Mouse (Mus musculus) cerebellum, adult 2 months (tissue): ENCODE measurements around the gene E2f7. TPM values are rescaled to one million over a fixed set of nuclear protein-coding genes. Genes with fewer than 3 reads are reported as not detected.

Experiments
- DNase-seq, 2 experiments: peaks; one replicate each; pipeline ENCODE4 v3.0.0; 2021
- H3K27ac ChIP-seq: fragments of 200-500 bp; 2 replicates; pipeline ENCODE4 v1.5.1; 2012; ENCODE audit warnings: low read length, control low read depth, inconsistent platforms; ENCODE audit not compliant: insufficient read depth
- H3K27me3 ChIP-seq: fragments of 200-500 bp; 2 replicates; pipeline ENCODE4 v1.6.1; 2012; ENCODE audit warnings: inconsistent platforms, mild to moderate bottlenecking, low read length, moderate library complexity; ENCODE audit not compliant: control insufficient read depth, insufficient read depth
- H3K4me1 ChIP-seq: fragments of 200-500 bp; 2 replicates; pipeline ENCODE4 v1.6.1; 2011; ENCODE audit warnings: low read length; ENCODE audit not compliant: control insufficient read depth, insufficient read depth
- H3K4me3 ChIP-seq: fragments of 200-500 bp; replicated peaks from 2 replicates; pipeline ENCODE3; 2011; ENCODE audit warnings: mild to moderate bottlenecking, low read depth, low read length, control low read depth; ENCODE audit not compliant: insufficient read depth
- CTCF ChIP-seq: fragments of 200-500 bp; IDR thresholded peaks from 2 replicates; pipeline ENCODE4 v1.5.1; 2011; ENCODE audit warnings: low read depth, mild to moderate bottlenecking, control low read depth, low read length, moderate library complexity, borderline replicate concordance; ENCODE audit not compliant: insufficient read depth
- POLR2A ChIP-seq: fragments of 200-500 bp; IDR thresholded peaks from 2 replicates; pipeline ENCODE4 v1.6.1; 2011; ENCODE audit warnings: low read length, control low read depth, borderline replicate concordance; ENCODE audit not compliant: insufficient read depth
- WGBS: fragments of 180-500 bp; shearing (Covaris S2); methylation state at CpG from one replicate; pipeline ENCODE4 v1.1.7; 2018; 5-methylcytosine and 5-hydroxymethylcytosine counted together
- polyA plus RNA-seq: library from polyadenylated mRNA; depleted of rRNA; stranded (reverse); fragments of >200 nt; gene quantifications from 2 replicates; pipeline ENCODE4 v1.2.3, GENCODE M21; 2012

The E2f7 gene
- polyA plus RNA-seq, 1 experiment = 0.43 TPM

DNA sequence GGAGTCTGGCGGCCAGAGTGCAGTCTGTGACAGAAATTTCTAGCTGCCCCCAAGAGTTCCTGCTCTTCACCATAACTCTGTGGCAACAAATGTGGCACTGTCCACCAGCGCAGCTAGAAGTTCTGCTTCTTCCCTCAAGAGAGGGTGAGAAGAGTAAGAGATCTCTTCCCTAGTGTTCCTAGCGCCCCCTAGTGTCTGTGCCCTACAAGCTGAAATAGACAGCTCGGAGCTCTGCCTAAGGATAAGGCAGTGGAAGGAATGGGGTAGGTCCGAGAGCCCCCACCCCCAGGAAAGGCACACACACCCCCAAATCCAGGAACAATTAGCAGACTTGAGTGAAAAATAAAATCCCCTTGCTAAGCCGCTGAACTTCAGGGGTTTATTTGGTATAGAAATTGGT, 11.9 kb upstream of the E2f7 start:
- Histone ChIP-seq H3K4me1 (no peaks in the 10 kb centered on the region), H3K27me3 (no peaks in the 10 kb centered on the region), H3K27ac (no peak overlapping the region), H3K4me3 (no peak overlapping the region)
- peak; percentile 66 to 74 for DNase-seq
- no peak for TF ChIP-seq POLR2A
- TF ChIP-seq CTCF = peak; percentile 78
- 16% methylated on average over 6 of the region's 6 CpGs for WGBS

DNA sequence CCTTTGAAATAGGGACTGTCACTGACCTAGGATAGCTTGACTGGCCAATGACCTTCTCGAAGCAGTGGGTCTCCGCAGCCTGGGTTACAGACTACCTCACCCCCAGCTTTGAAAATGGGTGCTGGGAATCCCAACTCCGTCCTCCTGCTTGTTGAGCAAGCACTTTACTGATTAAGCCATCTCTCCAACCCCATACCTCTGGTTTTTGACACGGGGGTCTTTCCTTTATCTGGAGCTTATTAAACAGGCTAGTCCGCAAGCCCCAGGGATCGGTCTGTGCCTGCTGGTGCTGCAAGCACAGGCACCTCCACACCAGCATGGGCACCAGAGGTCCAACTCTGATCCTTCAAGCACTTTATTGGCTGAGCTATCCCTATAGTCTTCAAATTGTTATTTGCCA, 1.5 kb upstream of the E2f7 start:
- H3K4me3 ChIP-seq = no peak overlapping the region
- 86% methylated on average over 6 of the region's 6 CpGs for WGBS
- no peaks in the 10 kb centered on the region; the same call in 1 of the 2 replicates for H3K4me1 ChIP-seq
- no peak for DNase-seq
- H3K27me3 ChIP-seq = no peaks in the 10 kb centered on the region
- no peak for TF ChIP-seq POLR2A
- TF ChIP-seq CTCF = no peak
- no peak overlapping the region for H3K27ac ChIP-seq

DNA sequence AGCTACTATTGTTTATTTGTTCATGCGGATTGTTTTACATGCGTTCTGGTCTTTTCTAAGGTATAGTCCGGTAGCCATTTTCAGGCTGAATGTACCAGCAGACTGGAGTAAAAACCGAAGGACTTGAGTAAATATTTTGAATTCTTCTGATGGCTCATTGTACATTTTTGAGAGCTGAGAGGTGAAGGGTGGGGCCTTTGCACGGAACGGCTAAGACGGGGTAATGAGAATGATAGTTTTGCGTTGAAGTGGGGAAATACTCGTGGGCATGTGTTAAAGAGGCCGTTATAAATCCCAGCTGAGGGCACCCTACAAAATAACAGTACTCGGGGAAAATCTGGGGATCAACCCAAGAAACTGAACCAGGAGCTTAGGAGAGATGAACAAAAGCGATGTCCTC, 1.1 kb upstream of the E2f7 start:
- TF ChIP-seq CTCF = no peak
- no peak for TF ChIP-seq POLR2A
- no peak overlapping the region for H3K4me3 ChIP-seq
- no peak for DNase-seq
- no peaks in the 10 kb centered on the region; the same call in 1 of the 2 replicates for H3K4me1 ChIP-seq
- WGBS = 84% methylated on average over 12 of the region's 12 CpGs
- no peak overlapping the region for H3K27ac ChIP-seq
- no peaks in the 10 kb centered on the region for H3K27me3 ChIP-seq

DNA sequence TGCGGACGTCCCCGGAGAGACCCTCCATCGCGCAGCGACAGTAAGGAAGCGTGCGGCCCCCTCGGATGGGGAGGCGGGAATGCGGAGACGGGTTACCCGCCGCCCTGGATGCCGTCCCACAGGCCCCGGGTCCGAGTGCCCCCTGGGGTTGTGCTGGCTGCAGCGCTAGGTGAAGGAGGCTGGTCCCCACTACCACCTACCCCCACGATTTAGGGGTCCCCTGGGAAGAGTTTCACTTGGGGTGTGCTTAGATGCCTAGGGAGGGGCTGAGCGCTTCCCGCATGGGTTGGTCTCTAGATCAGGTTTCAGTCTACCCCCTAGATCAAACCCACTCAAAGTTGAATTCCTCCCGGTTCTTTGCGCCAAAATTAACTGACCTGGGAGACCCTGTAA, 397 bp downstream of the E2f7 start:
- no peak for DNase-seq
- TF ChIP-seq CTCF = no peak
- TF ChIP-seq POLR2A = no peak
- Histone ChIP-seq H3K27ac (no peak overlapping the region), H3K4me3 (peak overlapping the region; percentile 67), H3K4me1 (no peaks in the 10 kb centered on the region; the same call in 1 of the 2 replicates), H3K27me3 (no peaks in the 10 kb centered on the region)
- WGBS = under 1% methylated on average over 23 of the region's 23 CpGs

DNA sequence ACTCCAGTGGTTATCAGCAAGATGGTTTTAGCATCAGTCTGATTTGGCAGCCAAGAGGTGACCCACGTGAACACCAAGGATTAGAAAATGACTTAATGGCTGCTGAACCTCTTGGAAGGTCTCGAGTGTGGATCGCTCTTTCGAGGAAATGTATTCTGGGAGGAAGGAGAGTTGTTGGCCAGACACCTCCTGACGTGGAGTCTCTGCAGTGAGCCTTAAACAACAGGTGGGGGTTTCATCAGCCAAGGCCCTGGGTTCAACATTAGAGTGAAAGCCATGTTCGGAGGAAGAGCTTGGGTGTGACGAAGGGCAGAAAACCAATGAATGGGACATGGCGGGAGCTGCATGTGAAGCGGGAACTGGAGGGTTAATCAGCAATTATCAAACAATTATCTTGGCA, 3.8 kb downstream of the E2f7 start:
- DNase-seq = no peak
- Histone ChIP-seq H3K4me3 (no peak overlapping the region), H3K4me1 (no peaks in the 10 kb centered on the region; the same call in 1 of the 2 replicates), H3K27me3 (no peaks in the 10 kb centered on the region), H3K27ac (no peak overlapping the region)
- WGBS = 95% methylated on average over 9 of the region's 9 CpGs
- TF ChIP-seq CTCF (no peak), POLR2A (no peak)

DNA sequence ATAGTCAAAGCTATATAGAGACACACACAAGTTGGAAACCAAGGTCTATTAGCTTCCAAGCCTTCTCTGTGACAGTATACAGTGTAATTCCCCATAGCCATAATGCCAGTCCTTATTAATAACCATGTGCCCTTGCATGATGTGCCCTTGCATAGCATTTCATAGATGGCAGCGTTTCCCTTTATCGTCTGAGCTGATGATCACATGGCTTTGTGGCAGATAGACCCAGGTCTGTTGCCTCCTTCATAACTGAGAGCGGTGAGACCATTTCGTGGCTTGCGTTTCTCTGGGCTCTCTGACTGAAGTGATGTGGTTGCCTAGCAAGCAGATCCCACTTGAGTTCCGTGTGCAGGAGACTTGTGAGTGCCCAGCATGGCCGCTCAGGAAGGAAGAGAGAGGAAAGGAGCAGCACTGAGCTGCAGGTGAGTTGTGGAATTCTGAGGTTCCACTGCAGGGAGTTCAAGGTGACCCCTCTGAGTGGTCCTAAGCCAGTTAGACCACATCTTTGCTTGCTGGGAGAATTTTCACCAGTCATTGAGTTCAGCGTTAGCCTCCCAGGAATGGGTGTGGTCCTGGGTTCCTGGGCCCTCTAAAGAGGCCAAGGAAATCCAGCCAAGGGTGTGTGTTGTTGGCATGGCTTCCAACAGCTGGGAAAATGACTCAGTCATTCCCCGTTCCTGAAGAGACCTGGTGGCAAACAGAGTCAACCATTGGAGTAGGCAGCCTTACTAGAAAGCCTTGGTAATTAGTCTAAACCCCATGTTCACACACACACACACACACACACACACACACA, 4.5 kb downstream of the E2f7 start:
- TF ChIP-seq POLR2A = no peak
- Histone ChIP-seq H3K4me1 (no peaks in the 10 kb centered on the region; the same call in 1 of the 2 replicates), H3K27me3 (no peaks in the 10 kb centered on the region), H3K27ac (no peak overlapping the region), H3K4me3 (no peak overlapping the region)
- 91% methylated on average over 9 of the region's 9 CpGs for WGBS
- DNase-seq = no peak

DNA sequence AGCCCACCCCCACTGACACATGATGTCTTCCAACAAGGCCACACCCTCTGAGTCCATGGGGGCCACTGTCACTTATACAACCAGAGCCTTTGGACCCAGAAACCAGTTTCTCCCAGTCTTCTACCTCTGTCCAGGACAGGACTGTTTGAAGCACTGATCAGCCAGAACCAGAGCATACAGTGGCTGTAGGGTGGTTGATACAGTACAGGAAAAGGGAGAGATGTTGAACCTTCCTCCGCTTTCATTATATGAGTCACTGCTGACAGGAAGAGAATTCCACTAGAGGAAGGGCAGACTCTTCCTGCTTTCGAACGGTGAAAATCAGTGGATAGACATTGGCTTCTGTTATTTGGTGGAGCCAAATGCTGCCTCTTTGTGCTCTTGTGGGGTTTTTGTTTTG, 7.6 kb downstream of the E2f7 start:
- Histone ChIP-seq H3K4me3 (no peak overlapping the region), H3K4me1 (no peaks in the 10 kb centered on the region), H3K27ac (no peak overlapping the region), H3K27me3 (no peaks in the 10 kb centered on the region)
- 95% methylated on average over 3 of the region's 3 CpGs for WGBS
- no peak for DNase-seq
- TF ChIP-seq POLR2A (no peak), CTCF (no peak)

DNA sequence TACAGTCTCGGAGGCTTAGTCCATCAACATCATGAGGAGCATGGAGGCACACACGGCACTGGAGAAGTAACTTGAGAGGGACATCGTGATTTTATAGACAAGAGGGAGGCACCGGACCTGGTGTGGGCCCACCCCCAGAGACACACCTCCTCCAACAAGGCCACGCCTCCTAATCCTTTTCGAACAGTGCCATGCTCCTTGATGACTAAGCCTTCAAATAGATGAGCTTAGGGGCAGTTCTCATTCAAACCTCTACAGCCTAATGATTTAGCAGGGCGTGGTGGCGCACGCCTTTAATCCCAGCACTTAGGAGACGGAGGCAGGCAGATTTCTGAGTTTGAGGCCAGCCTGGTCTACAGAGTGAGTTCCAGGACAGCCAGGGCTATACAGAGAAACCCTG, 10.3 kb downstream of the E2f7 start:
- TF ChIP-seq POLR2A (no peak), CTCF (no peak)
- no peak overlapping the region for H3K27ac ChIP-seq
- no peaks in the 10 kb centered on the region for H3K27me3 ChIP-seq
- H3K4me3 ChIP-seq = no peak overlapping the region
- DNase-seq = no peak
- H3K4me1 ChIP-seq = no peaks in the 10 kb centered on the region
- 95% methylated on average over 10 of the region's 10 CpGs for WGBS

DNA sequence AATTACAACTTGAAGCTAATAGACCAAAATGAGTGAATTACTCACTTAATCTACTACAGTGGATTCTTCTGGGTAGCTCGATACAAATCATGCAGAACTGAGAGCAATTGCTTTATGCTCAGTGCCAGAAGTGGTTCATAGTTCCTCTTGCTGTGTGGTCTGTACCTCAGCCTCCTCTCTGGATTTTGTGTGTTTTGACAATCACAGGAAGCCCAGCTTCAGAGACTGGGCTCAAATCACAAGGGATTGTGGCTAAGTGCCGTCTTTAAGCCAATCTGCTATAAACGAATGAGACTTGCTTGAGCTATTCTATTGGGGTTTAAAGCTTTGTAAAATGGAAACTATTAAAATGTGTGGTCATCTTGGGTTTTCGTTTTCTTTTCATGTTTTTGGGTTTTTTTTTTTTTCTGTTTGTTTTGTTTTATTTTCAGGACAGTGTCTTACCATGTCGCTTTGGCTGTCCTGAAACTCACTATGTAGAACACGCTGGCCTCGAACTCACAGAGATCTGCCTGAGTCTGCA, 11.1 kb downstream of the E2f7 start:
- WGBS = 92% methylated on average over 7 of the region's 7 CpGs
- H3K4me3 ChIP-seq = no peak overlapping the region
- DNase-seq = no peak
- H3K4me1 ChIP-seq = no peaks in the 10 kb centered on the region
- H3K27ac ChIP-seq = no peak overlapping the region
- TF ChIP-seq CTCF (no peak), POLR2A (no peak)
- H3K27me3 ChIP-seq = no peaks in the 10 kb centered on the region
